Comparison of ENCODE assay signal across 15 mouse cellular contexts in the genomic region with DNA sequence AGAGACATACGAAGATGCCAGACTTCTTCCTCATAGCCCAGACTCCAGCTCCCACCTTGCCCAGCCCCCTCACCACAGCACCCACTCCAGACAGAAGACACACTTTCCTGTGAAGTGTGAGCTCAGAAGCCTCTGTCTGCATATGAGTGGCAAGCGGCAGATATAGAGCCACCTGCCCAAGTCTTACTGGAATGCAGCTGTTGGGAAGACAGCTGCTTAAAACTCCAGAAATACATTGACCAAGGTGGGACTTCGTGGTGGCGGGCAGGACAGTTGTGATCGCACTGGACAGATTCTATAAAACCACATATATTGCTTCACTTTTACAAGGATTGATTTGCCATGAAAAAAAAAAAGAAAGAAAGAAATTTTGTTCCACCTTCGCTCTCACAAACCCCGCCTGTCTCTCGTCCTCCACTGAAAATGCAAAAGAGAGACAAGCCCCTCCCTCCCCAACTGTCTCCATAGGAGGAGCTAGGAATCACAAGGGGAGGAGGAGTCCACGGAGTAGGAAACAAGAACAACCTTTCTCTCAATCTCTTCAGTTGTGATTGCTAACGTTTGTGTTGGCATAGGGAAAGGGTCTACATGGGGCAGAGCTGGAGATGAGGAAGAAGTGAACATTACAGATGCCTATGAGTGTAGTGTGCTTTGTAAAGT. TPM values are rescaled to one million over a fixed set of nuclear protein-coding genes. Genes with fewer than 3 reads are reported as not detected.
DNase-seq lines count a peak whose midpoint lies in the region; ATAC-seq and TF ChIP-seq lines count a peak whose summit lies in the region.
"Had no signal": no experiment of that assay in that cellular context is flagged by ENCODE, and none has a peak within 500 bp of the region (broad histone marks: within the 10 kb centered on the region; RNA-seq: fewer than 3 reads in every experiment).

No protein-coding gene starts in this region.

- H3K4me3 ChIP-seq in hindbrain, embryonic 10.5 days: no peak overlapping the region
- no peak overlapping the region for H3K4me3 ChIP-seq in hindbrain, postnatal 0 days (ENCODE audit: low read length)
- H3K4me3 ChIP-seq in stomach, embryonic 15.5 days (replicated peaks): no peak overlapping the region
- H3K4me3 ChIP-seq in stomach, postnatal 0 days (ENCODE audit: low read depth, low read length): no peak overlapping the region
- no peak overlapping the region for H3K4me3 ChIP-seq in embryonic facial prominence, embryonic 11.5 days (ENCODE audit: low read depth, low read length)
- H3K4me3 ChIP-seq: forebrain, embryonic 15.5 days had no signal

- H3K9ac ChIP-seq in hindbrain, postnatal 0 days (replicated peaks; ENCODE audit: low read length): no peak overlapping the region
- H3K9ac ChIP-seq in stomach, embryonic 15.5 days: no peak overlapping the region
- H3K9ac ChIP-seq in stomach, postnatal 0 days (ENCODE audit: low read length): no peak overlapping the region
- H3K9ac ChIP-seq in embryonic facial prominence, embryonic 11.5 days (replicated peaks; ENCODE audit: low read length): no peak overlapping the region
- H3K9ac ChIP-seq: forebrain, embryonic 15.5 days; liver, postnatal 0 days had no signal

- TF ChIP-seq CTCF in hindbrain, postnatal 0 days (IDR thresholded peaks at IDR 0.05; ENCODE audit: low read depth): no peak
- no peak for TF ChIP-seq CTCF in stomach, postnatal 0 days (IDR thresholded peaks at IDR 0.05; ENCODE audit: low read depth)

- TF ChIP-seq EP300 in stomach, postnatal 0 days (optimal IDR thresholded peaks at IDR 0.05): no peak

- DNase-seq in hindbrain, embryonic 10.5 days (ENCODE audit: low spot score): peak; percentile 21
- no peak for DNase-seq in hindbrain, postnatal 0 days (ENCODE audit: low spot score)
- DNase-seq in stomach, postnatal 0 days (ENCODE audit: low spot score): no peak
- DNase-seq in embryonic facial prominence, embryonic 11.5 days (ENCODE audit: low spot score): no peak
- peak; percentile 5 for DNase-seq in yolk sac, embryonic 10.5 days (ENCODE audit: low spot score)
- DNase-seq in left cerebral cortex, adult 11 months (ENCODE audit: low spot score): no peak
- no peak for DNase-seq in adrenal gland, postnatal 10 days
- DNase-seq: liver, postnatal 0 days had no signal

- H3K4me2 ChIP-seq in hindbrain, postnatal 0 days (ENCODE audit: low read depth, low read length): no peak overlapping the region
- peak overlapping the region; percentile 21; the same call in 1 of the 2 replicates for H3K4me2 ChIP-seq in stomach, embryonic 15.5 days
- no peak overlapping the region; the same call in 1 of the 2 replicates for H3K4me2 ChIP-seq in stomach, postnatal 0 days (replicated peaks; ENCODE audit: low read depth)
- H3K4me2 ChIP-seq in embryonic facial prominence, embryonic 11.5 days (ENCODE audit: low read depth, low read length): no peak overlapping the region
- H3K4me2 ChIP-seq: forebrain, embryonic 15.5 days had no signal

- no peaks in the 10 kb centered on the region for H3K9me3 ChIP-seq in hindbrain, embryonic 10.5 days
- H3K9me3 ChIP-seq in hindbrain, postnatal 0 days (ENCODE audit: low read length): no peaks in the 10 kb centered on the region
- no peaks in the 10 kb centered on the region for H3K9me3 ChIP-seq in stomach, embryonic 15.5 days
- no peaks in the 10 kb centered on the region for H3K9me3 ChIP-seq in stomach, postnatal 0 days (ENCODE audit: control insufficient read depth, low read length)
- H3K9me3 ChIP-seq in embryonic facial prominence, embryonic 11.5 days (replicated peaks; ENCODE audit: control insufficient read depth, low read length): no peaks in the 10 kb centered on the region
- H3K9me3 ChIP-seq: forebrain, embryonic 15.5 days had no signal

- no peak for ATAC-seq in hindbrain, postnatal 0 days
- no peak for ATAC-seq in stomach, embryonic 15.5 days (ENCODE audit: insufficient read depth, low FRiP score, low read depth)
- no peak for ATAC-seq in stomach, postnatal 0 days (ENCODE audit: low FRiP score, low TSS enrichment)
- ATAC-seq in embryonic facial prominence, embryonic 11.5 days (replicated peaks; ENCODE audit: insufficient number of reproducible peaks, low FRiP score, low TSS enrichment, low read depth): 0 out of 2 replicates have a peak, but pooled peaks have one; percentile 19
- ATAC-seq: forebrain, embryonic 15.5 days; liver, postnatal 0 days had no signal

- WGBS in hindbrain, embryonic 10.5 days: 3% methylated on average over 10 of the region's 10 CpGs
- 1% methylated on average over 10 of the region's 10 CpGs for WGBS in hindbrain, postnatal 0 days
- WGBS in stomach, embryonic 15.5 days: under 1% methylated on average over 10 of the region's 10 CpGs
- WGBS in stomach, postnatal 0 days: 3% methylated on average over 10 of the region's 10 CpGs
- WGBS in embryonic facial prominence, embryonic 11.5 days: under 1% methylated on average over 10 of the region's 10 CpGs

- H3K27me3 ChIP-seq in hindbrain, embryonic 10.5 days (ENCODE audit: insufficient read depth, poor library complexity, severe bottlenecking): peaks cover 78% of the 10 kb centered on the region
- peaks cover 60% of the 10 kb centered on the region for H3K27me3 ChIP-seq in hindbrain, postnatal 0 days (ENCODE audit: insufficient read depth, low read length)
- peaks cover 61% of the 10 kb centered on the region for H3K27me3 ChIP-seq in stomach, embryonic 15.5 days (replicated peaks)
- H3K27me3 ChIP-seq in stomach, postnatal 0 days (ENCODE audit: control insufficient read depth, insufficient read depth, low read length): peaks cover 22% of the 10 kb centered on the region
- peaks cover 45% of the 10 kb centered on the region for H3K27me3 ChIP-seq in embryonic facial prominence, embryonic 11.5 days (ENCODE audit: control insufficient read depth, insufficient read depth, low read length)

- H3K36me3 ChIP-seq in hindbrain, embryonic 10.5 days: no peaks in the 10 kb centered on the region
- H3K36me3 ChIP-seq in hindbrain, postnatal 0 days (ENCODE audit: insufficient read depth, low read length): no peaks in the 10 kb centered on the region
- H3K36me3 ChIP-seq in stomach, embryonic 15.5 days: no peaks in the 10 kb centered on the region
- no peaks in the 10 kb centered on the region for H3K36me3 ChIP-seq in stomach, postnatal 0 days (ENCODE audit: control insufficient read depth, insufficient read depth, low read length)
- H3K36me3 ChIP-seq in embryonic facial prominence, embryonic 11.5 days (replicated peaks; ENCODE audit: control insufficient read depth, insufficient read depth, low read depth, low read length): no peaks in the 10 kb centered on the region
- H3K36me3 ChIP-seq: forebrain, embryonic 15.5 days had no signal

- no peak overlapping the region for H3K27ac ChIP-seq in hindbrain, embryonic 10.5 days
- no peak overlapping the region for H3K27ac ChIP-seq in hindbrain, postnatal 0 days
- H3K27ac ChIP-seq in stomach, embryonic 15.5 days: no peak overlapping the region
- no peak overlapping the region for H3K27ac ChIP-seq in stomach, postnatal 0 days (replicated peaks)
- no peak overlapping the region for H3K27ac ChIP-seq in embryonic facial prominence, embryonic 11.5 days (replicated peaks; ENCODE audit: low read depth, low read length)
- H3K27ac ChIP-seq: forebrain, embryonic 15.5 days had no signal

- H3K4me1 ChIP-seq in hindbrain, embryonic 10.5 days (replicated peaks): peaks cover 14% of the 10 kb centered on the region
- H3K4me1 ChIP-seq in hindbrain, postnatal 0 days (ENCODE audit: insufficient read depth, low read length): peaks cover 6% of the 10 kb centered on the region; the same call in 1 of the 2 replicates
- H3K4me1 ChIP-seq in stomach, embryonic 15.5 days: peaks cover 7% of the 10 kb centered on the region; the same call in 1 of the 2 replicates
- H3K4me1 ChIP-seq in stomach, postnatal 0 days (replicated peaks; ENCODE audit: control insufficient read depth, insufficient read depth): no peaks in the 10 kb centered on the region
- no peaks in the 10 kb centered on the region; the same call in 1 of the 2 replicates for H3K4me1 ChIP-seq in embryonic facial prominence, embryonic 11.5 days (ENCODE audit: control insufficient read depth, insufficient read depth, low read length)

RNA-seq across cellular contexts. Expression of a gene that starts 7.2 kb away (rescaled TPM):
- polyA plus RNA-seq in hindbrain, embryonic 10.5 days (2016; fragmentation: Nextera tagmentation; extraction: Ambion mirVana): 1.4 and 1.6 TPM in 2 replicates
- not detected in 2 replicates for total RNA-seq in hindbrain, postnatal 0 days (2014; rRNA removed)
- 0.14 and 0.15 TPM in 2 replicates for polyA plus RNA-seq in hindbrain, postnatal 0 days (2015; fragmentation: Nextera tagmentation; extraction: Ambion mirVana)
- 0.08 and 0.55 TPM in 2 replicates for polyA plus RNA-seq in stomach, embryonic 15.5 days (2015; fragmentation: Nextera tagmentation; extraction: Ambion mirVana)
- 0.13 and 0.31 TPM in 2 replicates for polyA plus RNA-seq in stomach, postnatal 0 days (2015; fragmentation: Nextera tagmentation; extraction: Ambion mirVana)
- polyA plus RNA-seq in embryonic facial prominence, embryonic 11.5 days (2014; fragmentation: Nextera tagmentation; extraction: Ambion mirVana): 3.7 and 4.4 TPM in 2 replicates
- total RNA-seq in adrenal gland, postnatal 10 days (2021): 1 to 10 TPM; 2.5 to 9.6 TPM
- total RNA-seq: megakaryocyte, adult 5-6 weeks; neutrophil, adult 5-6 weeks had no signal
- polyA plus RNA-seq: heart, postnatal 0 days; kidney, embryonic 14.5 days; liver, postnatal 0 days; testis, adult 2 months had no signal

Comparison
In these comparisons a context has a peak if more than half of its experiments do, and no peak if none do; other contexts are left out.
1. DNase-seq: peak in hindbrain, embryonic 10.5 days (single experiment) and yolk sac, embryonic 10.5 days (single experiment); none in hindbrain, postnatal 0 days (single experiment), stomach, postnatal 0 days (single experiment), embryonic facial prominence, embryonic 11.5 days (single experiment), left cerebral cortex, adult 11 months (single experiment) and adrenal gland, postnatal 10 days (single experiment).